Mouse (Mus musculus) kidney, adult 2 months (tissue): ENCODE measurements around the gene F11.

Source experiments
- CTCF ChIP-seq: fragments of 200-500 bp; conservative IDR thresholded peaks from 2 replicates; pipeline ENCODE4 v1.5.1; 2011; ENCODE audit warnings: low read depth, mild to moderate bottlenecking, control low read depth, low read length, moderate library complexity, mixed read lengths; ENCODE audit not compliant: insufficient read depth, insufficient read length
- POLR2A ChIP-seq: fragments of 200-500 bp; IDR thresholded peaks from one replicate; pipeline ENCODE4 v1.6.1; 2011; ENCODE audit warnings: low read depth, low read length, control low read depth

DNA sequence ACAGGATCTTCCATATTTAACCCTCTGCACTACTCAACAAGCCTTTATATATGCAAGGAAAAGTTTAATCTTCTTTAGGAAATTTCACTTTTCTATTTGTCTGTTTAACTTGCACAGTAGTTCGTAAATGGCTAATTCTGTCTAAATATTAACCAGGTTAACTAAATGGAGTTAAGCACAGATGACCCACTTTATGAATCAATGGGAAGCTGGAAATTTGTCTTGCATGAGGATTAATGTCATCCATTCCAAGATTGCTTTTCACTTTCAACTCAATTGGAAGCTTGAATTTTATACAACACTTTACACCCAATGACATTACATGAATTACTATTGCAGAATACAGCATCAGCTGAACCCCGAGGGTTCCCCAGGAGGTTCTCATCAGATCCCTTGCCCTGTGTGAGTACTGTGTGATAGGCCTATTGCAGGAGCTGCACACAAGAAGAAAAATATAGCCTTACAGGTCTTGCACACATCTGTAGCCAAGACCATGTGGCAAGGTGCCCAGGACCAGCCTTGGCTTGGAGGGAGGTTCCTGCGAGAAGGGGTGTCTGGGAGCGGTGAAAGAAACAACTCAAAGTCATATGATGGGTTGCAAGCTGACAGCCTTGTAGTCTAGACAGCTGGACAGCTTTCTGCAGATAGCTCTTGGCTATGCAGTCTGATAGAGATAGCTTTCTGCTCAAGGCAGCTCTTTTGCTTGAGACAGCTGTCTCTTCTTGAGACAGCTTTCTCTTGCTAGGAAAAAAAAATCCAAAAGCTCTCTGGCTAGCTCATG lies 6.0 kb upstream of the F11 start:
- TF ChIP-seq CTCF (no peak), POLR2A (no peak)
